Mouse (Mus musculus): ENCODE measurements around the gene Tmem150c.

GRCm38 (mm10) chr5:100032646-100033045 lies 127.0 kb downstream of the Tmem150c start:
- TF ChIP-seq CTCF (conservative IDR thresholded peaks at IDR 0.05; ENCODE audit: low read length) (no peak), POU5F1 (IDR thresholded peaks at IDR 0.05; ENCODE audit: borderline replicate concordance, low read length) (no peak), NANOG (IDR thresholded peaks at IDR 0.05; ENCODE audit: borderline replicate concordance, low read length) (no peak)
